Mouse (Mus musculus): ENCODE data around the gene Tradd.

Tradd gene

DNA sequence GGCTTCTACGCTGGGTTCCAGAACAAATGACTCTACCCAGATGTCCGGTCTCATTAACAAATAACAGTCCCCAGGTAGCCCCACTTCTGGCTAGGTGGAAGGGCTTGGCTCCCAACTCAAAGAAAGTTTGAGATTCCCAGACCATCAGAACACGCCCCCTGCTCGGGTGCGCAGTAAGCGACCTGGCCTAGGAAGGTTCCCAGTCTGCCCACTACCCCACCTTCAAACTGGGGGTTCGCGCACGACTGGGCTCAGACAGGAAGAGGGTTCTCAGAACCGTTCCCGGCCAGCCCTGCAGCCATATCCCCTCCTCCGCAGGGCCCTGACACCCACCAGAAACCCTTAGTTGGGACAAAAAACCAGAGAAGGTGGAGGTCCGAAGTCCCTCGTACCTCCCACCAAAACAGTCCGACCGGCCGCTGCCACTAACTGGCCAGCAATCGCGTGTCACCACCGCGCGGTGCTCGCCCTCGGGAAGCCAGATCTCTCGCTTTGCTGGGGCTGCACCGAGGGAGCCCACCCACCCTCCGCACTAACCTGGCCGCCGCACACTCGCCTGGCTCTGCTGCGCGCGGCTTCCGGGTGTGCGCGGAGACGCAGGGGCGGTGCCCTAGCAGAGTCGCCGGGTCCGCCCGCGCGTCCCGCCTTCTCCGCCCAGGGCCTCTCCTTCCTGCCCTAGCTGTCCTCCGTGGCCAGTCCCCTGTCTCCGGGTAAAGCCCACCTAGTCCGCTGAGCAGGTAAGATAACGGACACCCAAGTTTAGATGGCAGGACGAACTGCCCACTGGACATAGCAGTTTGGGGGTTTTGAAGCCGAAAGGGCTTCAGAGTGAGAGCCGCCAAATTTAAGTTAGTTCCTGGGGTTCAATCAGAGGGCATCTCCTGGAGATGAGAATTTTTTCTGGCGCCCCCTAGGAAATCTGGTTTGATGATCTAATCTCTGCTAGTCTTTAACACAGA, at the start of gene Tradd, which contains the start of gene Fbxl8:
Gene Tradd, minus strand, starts transcription at position 586 of the 959 bp plus-strand sequence.
Gene Fbxl8, plus strand, starts transcription at position 625 of the 959 bp plus-strand sequence.
- peak; percentile 72 for DNase-seq (ENCODE audit: low spot score)

DNA sequence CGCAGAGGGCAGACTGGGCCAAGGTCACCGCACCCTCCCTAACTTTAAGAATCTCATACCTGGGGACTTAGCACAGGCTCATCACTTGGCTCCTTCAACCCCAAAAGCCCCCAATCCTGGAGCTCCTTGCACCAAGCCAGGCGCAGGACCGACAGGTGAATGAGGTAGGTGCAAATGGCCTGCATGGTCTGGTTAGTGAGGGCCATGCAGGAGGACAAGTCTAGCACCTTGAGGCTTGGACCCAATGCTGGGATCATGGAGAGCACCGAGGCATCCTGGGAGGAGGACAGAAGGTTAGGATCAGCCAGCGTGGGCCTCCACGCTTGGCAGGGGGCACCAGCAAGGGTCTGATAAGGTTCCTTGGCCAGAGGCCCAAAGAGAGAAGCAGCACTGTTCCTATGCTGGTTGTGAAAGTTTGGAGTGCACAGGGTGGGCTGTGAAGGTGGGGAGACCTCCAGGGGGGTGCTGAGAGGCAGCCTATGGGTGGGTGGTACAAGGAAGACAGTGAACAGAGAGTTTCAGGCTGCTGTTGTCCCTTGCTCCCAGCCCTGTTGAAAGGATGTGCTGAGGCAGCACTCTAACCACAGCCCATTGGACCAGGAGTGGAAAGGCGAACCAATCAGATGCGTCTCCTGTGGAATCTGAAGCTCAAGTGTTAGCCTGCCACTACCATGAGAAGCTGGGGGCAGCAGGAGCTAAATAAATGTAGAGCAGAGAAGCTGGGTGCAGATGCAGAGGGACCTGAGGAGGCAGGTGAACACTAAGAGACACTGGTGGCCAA, 49.4 kb upstream of the Tradd start:
- no peak for DNase-seq (ENCODE audit: low spot score)

DNA sequence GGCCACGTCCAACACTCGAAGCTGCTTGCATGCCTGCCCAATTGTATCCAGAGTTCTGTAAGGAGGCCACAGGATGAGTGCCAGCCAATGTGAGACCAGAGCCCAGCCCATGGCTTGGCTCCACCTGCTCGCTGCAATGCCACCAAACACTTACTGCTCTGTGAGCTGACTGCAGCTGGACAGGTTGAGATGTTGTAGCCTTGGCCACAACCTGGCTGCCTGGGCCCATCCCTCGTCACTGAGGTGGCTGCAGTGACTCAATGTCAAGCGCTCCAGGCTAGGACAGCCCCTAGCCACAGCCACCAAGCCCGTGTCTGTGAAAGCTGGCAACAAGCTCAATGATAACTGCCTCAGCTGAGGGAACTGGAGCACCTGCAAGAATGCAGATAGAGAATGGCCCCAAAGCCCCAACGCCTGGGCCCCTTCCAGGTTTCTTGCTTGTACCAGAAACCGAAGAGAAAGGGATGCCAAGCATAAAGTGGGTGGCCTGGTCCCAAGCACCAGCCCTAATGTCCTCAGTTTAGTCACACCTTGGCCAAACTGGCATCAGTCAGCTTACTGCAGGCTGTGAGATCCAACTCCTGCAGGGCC, 48.6 kb upstream of the Tradd start:
- no peak for DNase-seq (ENCODE audit: low spot score)

DNA sequence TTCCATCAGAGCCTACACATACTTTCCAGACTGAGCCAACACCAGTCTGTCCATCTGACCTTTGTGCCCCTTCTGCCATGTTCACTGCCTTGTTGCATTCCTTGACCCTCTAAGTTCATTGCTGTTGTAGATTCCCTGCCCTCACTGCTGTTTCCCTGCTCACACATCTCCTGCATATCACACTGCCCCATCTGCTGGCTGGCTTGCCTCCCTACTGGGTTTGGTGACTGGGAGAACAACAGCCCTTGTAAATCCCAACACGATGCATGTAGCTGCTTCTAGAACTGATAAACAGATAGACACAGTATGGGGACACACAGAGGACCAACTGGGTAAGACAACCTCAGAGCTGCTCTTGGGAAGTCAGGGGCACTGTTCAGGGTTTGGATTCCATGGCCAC, 47.3 kb upstream of the Tradd start:
- DNase-seq (ENCODE audit: low spot score): no peak

DNA sequence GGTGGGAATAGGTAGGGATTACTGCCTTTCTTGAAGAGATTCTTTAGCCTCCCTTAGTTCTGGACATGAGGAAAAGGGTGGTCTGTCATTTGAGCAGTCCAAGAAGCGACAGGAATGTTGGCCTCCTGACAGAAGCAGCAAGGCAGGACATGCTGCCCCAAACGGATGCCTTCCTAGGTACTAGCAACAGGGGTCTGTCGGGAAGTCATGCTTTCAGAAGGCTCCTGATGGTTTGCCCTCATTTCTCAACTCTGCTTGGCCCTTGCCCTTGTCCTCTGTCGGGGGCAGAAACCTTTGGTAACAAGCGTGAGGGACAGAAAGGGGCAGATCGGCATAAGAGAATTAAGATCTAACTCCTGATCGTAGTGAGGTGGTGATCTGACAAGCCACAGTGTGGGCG, 45.7 kb upstream of the Tradd start:
- no peak for DNase-seq (ENCODE audit: low spot score)

DNA sequence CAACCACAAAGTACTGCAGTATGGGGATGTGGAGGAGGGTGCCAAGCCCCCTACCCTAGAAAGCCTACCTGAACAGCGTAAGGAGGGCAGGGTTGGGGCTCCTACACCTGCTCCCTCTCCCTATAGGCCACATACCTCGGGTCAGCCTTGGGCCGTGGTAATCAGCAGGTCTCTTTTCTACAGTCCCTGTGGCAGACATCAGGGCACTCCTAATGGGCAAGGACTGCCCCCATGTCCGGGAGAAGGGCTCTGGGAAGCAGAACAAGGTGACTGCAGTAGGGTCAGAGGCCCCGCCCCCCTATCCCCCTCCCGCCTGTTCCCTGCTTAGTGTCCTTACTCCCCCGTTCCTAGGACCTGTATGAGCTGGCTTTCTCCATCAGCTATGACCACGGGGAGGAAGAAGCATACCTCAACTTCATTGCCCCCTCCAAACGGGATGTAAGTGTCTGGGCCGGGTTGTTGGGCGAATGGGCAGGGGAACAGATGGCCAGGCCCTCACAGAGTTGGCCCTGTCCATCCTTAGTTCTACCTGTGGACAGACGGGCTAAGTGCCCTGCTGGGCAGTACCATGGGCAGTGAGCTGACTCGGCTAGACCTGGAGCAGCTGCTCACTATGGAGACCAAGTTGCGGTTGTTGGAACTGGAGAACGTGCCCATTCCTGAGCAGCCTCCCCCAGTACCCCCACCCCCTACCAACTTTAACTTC, 44.9 kb upstream of the Tradd start:
- no peak for DNase-seq (ENCODE audit: low spot score)

DNA sequence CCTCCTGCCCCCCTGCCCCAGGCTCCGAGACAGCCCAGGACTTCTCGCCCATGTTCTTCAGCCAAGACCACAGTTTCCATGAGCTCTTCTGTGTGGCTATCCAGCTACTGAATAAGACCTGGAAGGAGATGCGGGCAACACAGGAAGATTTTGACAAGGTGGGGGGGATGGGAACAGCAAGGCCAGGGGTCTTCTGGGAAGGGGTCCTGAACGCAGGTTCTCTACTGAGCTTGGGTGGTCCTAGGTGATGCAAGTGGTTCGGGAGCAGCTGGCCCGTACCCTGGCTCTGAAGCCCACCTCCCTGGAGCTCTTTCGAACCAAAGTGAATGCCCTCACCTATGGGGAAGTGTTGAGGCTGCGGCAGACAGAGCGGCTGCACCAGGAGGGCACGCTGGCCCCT, 44.0 kb upstream of the Tradd start:
- DNase-seq (ENCODE audit: low spot score): no peak

DNA sequence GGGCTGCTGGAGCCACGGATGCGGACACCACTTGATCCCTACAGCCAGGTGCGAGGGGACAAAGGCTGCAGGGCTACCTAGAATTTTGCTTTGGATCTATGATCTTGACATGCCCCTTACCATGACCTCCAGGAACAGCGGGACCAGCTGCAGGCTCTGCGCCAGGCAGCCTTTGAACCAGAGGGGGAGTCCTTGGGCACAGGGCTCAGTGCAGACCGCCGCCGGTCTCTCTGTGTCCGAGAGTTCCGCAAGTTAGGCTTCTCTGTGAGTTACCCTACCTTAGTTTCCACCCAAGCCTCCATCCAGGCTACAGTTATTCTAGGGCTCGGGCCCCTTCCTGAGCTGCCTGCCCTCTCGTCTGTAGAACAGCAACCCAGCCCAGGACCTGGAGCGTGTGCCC, 43.3 kb upstream of the Tradd start:
- no peak for DNase-seq (ENCODE audit: low spot score)

DNA sequence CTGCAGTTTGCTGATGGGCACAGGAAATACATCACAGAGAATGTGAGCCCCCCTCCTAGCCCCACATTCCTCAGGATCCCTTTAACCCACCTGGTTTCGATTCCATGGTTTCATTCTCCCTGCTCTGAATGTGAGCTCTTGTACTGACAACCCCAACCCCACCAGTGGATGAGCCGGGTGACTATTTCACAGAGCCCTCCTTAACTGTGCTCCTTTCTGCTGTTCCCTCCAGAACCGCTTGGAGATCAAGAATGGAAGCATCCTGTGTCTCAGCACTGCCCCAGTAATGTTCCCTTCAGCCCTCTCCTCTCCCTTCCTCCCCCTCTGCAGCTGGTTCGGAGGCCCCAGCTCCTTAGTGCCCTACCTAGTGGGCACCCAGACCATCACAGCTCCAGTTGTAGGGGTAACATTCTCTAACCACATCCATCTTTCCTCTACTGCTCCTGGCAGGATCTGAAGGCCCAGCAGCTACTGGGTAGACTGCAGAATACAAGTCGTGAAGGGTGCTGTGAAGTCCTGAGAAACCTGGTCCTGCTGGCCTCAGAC, 41.8 kb upstream of the Tradd start:
- no peak for DNase-seq (ENCODE audit: low spot score)

DNA sequence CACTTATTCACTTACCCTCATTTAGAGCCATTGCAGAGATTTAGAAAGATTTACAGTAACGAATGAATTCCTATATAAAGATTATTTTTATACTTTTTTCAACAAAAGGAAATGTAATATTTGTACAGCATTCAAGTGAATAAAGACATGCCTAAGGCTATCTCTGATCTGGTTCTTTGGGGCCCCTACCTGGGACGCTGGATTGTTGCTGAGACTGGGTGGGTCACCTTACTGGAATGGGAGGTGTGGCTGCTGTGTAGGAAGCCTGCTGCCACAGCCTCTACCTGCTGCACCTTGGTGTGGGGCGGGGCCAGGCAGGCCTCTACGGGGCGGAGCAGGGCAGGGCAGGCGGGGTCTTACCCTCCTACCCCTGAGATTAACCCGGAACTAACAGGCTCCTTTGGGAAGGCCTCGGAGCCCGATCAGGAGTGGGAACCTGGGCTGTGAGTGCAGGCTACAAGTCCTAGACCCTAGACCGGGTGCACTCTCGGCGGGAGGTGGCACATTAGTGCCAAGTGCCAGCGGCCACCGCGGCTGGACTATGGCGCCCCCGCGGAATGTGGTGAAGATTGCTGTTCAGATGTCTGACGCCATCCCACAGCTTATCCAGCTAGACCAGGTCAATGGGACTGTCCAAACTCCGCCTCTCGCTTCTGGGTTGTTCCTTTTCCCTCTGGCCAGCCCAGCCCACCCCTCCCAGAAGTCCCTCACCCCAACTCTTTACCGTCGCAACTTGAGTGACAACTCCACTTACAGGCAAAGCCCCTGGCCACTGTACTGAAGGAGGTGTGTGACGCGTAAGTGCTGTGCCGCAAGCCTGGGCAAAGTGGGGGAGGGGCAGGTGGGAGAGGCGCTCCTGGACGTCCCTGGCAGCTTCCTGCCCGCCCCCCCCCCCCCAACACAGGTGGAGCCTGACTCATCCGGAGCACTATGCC, 41.1 kb upstream of the Tradd start, which contains the start of gene Elmo3:
Gene Elmo3, plus strand, starts transcription at position 391 of the 935 bp plus-strand sequence.
- DNase-seq (ENCODE audit: low spot score): no peak

DNA sequence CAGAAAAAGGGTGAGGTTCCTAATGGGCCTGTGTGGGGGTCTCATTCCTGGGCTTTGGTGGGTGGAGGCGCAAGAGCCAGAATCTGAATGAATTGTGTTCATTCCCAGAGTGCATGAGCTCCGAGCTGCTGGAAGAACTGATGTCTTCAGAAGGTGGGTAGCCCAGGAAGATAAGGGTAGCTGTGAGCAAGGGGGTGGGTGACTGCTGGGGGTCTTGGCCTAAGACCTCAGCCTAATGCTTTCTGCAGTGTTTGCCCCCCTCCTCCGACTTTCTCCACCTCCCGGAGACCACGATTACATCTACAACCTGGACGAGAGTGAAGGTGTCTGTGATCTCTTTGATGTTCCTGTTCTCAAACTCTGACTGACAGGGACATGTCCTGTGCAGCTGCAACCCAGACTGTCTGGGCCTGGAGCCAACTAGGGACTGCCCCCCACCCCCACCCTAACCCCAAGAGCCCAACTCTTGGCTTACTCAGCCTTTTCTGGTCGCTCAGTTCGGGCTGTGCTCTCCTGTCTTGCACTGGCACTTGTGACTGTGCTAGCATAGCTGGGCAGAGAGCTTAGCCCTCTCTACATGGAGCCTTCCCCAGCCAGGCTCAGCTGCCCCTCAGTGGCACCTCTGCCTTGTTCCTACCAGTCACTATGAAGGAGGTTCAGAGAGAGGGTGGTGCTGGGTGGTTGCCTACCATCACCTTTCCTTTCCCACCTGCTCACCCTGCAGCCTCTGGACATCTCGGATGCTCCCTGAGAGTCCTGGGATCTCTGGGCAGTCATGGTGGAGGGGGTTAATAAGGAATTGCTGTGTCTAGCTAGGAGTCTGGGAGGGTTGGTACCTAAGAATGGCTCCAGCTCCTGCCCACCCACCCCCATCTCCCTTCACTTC, 40.2 kb upstream of the Tradd start:
- no peak for DNase-seq (ENCODE audit: low spot score)

DNA sequence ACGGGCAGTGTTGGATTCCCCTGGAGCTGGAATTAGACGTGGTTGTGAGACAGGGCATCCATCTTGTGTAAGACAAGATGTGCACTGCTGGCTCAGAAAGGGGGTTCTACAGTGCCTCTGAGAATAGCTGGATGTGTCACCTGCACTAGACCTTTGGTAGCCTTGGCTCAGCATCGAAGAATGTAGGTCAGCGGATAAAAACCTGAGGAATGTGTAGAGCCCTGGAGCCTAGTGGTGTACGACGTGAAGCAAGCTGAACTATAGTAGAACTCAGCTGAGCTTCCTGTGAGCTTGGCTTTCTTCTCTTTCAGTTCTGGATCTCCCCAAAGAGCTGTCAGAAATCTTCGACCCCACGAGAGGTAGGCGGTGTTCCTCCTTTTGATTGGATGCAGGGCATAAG, 39.5 kb upstream of the Tradd start:
- no peak for DNase-seq (ENCODE audit: low spot score)

DNA sequence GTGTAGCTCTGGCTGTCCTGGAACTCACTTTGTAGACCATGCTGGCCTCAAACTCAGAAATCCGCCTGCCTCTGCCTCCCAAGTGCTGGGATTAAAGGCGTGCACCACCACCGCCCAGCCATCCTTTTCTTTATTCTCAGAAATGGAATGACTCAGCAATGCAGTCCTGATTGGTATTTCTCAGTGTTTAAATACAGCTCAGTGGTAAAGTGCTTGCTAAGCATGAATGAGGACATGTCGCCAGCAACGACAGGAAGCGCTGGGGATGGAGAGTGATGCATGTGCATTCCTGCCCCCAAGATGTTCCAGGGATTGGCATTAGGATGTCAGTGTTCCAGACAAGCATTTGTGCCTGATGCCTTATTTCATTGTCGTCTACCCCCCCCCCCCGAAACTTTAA, 39.0 kb upstream of the Tradd start:
- no peak for DNase-seq (ENCODE audit: low spot score)

DNA sequence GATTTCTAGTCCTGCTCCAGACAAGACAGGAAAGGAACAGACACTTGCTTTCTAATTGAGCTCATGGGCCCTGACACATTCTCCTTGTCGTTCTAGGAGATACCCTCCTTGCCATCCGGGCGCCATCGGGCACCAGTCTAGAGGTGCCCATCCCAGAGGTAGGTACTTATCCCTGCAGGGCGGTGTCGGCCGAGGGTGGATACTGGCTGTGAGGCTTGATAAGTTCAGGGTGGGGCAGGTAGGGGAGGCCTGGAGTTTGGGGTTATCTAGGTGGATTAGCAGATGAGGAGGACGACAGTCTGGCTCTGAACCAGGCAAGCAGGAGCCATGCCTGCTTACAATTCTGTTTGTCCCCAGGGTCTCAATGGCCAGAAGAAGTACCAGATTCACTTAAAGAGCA, 35.6 kb upstream of the Tradd start:
- DNase-seq (ENCODE audit: low spot score): peak; percentile 75

DNA sequence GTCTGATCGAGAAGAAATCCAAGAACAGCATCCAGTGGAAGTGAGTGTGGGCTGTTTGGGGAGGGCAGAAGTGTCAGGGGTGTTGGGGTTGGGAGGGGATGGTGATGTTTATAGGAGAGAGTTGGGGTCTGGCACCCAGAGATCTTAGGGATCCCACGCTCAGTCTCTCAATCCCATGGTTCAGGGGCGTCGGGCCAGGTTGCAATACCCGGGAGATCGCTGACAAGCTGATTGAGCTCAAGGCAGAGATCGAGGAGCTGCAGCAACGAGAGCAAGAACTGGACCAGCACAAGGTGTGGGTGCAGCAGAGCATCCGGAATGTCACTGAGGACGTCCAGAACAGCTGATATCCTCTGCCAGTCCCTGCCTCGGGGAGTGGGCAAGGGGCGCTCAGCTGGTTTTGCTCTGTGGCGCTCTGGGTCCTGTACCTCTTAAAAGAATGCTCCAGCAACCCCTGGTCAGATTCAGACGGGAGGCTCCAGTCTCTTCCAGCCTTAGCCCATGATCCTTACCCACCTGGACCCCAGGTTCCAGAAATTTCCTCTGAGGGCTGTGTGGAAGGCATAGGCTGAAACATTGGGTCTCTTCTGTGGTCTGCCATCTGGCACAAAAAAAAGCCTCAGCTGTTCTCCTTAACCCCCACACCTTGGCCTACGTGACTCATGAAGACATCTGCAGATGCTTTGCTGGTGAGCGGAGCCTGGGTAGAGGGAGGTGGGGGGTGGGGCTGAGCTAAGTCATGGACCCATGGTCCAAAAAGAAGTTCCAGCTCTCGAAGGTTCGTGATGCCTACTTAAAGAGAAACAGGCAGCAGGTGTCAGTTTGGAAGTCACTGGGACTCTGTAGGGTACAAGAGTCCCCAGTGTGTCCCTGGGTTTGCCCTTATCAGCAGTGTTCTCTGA, 34.2 kb upstream of the Tradd start:
- DNase-seq (ENCODE audit: low spot score): no peak

DNA sequence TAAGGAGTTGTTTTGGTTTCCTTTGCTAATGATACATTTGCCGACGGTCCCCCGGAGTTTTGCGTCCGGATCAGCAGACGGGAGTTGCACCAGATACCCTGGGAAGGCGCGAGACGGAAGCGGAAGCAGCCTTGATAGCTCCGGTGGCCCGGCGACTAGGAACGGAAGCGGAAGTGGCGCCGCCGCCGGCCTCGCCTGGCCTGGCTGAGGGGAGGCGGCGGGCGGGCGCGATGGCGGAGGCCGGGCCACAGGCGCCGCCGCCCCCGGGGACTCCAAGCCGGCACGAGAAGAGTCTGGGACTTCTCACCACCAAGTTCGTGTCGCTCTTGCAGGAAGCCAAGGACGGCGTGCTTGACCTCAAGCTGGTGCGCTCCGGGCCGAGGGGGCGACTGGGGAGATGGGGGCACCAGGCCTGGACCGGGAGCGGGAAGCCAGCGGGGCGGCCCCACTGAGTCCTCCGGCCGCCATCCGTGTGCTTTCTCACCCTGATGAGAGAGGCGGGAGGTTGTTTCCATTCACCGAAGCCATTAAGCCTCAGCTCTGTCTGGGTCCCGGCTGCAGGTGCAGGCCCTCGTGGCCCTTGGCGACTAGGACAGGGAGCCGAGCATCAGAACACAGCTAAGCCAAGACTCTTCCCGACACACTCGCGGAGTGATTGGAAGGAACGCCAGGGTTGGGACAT, 33.2 kb upstream of the Tradd start, which contains the start of gene E2f4:
Gene E2f4, plus strand, starts transcription at position 153 of the 682 bp plus-strand sequence.
- DNase-seq (ENCODE audit: low spot score): peak; percentile 79

DNA sequence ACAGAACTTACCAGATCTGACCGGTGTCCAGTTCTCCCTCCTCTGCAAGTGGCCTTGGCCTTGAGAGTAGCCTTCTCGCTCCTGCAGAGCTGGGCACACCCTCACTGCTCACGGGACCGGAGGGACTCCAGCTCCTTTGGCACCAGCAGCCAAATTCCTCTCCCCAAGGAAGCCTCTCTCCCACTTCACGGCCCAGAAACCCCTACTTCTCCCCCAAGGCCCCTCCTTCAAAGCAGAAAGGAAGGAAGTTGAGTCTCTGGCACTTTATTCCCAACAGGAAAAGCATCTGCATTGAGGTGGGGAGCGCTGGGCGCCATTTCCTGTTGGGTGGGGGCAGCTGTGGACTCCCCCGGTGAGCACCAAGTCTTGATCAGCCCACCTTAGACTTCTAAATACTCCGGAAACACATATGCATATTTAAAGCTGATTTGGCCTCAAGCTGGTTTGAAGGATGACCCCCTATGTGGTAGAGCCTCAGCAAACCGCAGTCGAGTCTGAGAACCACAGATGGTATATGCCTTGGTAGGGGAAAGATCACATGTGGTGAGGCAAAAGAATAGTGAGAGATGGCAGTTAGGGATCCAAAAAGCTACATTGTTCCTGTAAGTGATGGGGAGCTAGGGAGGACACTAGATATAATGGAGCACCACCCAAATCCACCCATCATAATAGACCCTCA, 31.6 kb upstream of the Tradd start, which contains the start of gene Exoc3l:
Gene Exoc3l, minus strand, starts transcription at position 207 of the 679 bp plus-strand sequence.
- DNase-seq (ENCODE audit: low spot score): no peak
